Mouse (Mus musculus): ENCODE measurements around the gene Serinc1. TPM values are rescaled to one million over a fixed set of nuclear protein-coding genes. Genes with fewer than 3 reads are reported as not detected.
A peak's percentile ranks its signal among the peaks of the same experiment; 100 is the strongest.
"Not testable (repeated sequence)": the region's sequence is repeated elsewhere in the genome, so short reads cannot be mapped to it uniquely, and the experiment has no call there.

The Serinc1 gene
- total RNA-seq (2017), result 99.4 and 147 TPM in 2 replicates

- ATAC-seq (replicated peaks in 1 of 2; ENCODE audit: insufficient read depth in 1 of 2, low FRiP score in 2 of 2, low TSS enrichment in 1 of 2, low read depth in 1 of 2, poor library complexity in 2 of 2, severe bottlenecking in 2 of 2), result peak; percentile 99 to 100
Measured at GRCm38 (mm10) chr10:57532218-57533101, at the start of gene Serinc1. Serinc1 (minus strand) TSS chr10:57532530.

GRCm38 (mm10) chr10:57576721-57577120 lies 44.4 kb upstream of the Serinc1 start:
- no peak for ATAC-seq (replicated peaks in 1 of 2; ENCODE audit: insufficient read depth in 1 of 2, low FRiP score in 2 of 2, low TSS enrichment in 1 of 2, low read depth in 1 of 2, poor library complexity in 2 of 2, severe bottlenecking in 2 of 2)

GRCm38 (mm10) chr10:57572130-57572529 lies 39.8 kb upstream of the Serinc1 start:
- no peak for ATAC-seq (replicated peaks in 1 of 2; ENCODE audit: insufficient read depth in 1 of 2, low FRiP score in 2 of 2, low TSS enrichment in 1 of 2, low read depth in 1 of 2, poor library complexity in 2 of 2, severe bottlenecking in 2 of 2)

GRCm38 (mm10) chr10:57571211-57571730 lies 38.9 kb upstream of the Serinc1 start:
- peak; percentile 90 to 92 for ATAC-seq (replicated peaks in 1 of 2; ENCODE audit: insufficient read depth in 1 of 2, low FRiP score in 2 of 2, low TSS enrichment in 1 of 2, low read depth in 1 of 2, poor library complexity in 2 of 2, severe bottlenecking in 2 of 2)

GRCm38 (mm10) chr10:57569023-57569931 lies 36.9 kb upstream of the Serinc1 start:
- ATAC-seq (replicated peaks in 1 of 2; ENCODE audit: insufficient read depth in 1 of 2, low FRiP score in 2 of 2, low TSS enrichment in 1 of 2, low read depth in 1 of 2, poor library complexity in 2 of 2, severe bottlenecking in 2 of 2), result no peak

- peak; percentile 73 to 78 for ATAC-seq (replicated peaks in 1 of 2; ENCODE audit: insufficient read depth in 1 of 2, low FRiP score in 2 of 2, low TSS enrichment in 1 of 2, low read depth in 1 of 2, poor library complexity in 2 of 2, severe bottlenecking in 2 of 2)
Measured at GRCm38 (mm10) chr10:57566221-57566620, 33.9 kb upstream of the Serinc1 start.

- no peak for ATAC-seq (replicated peaks in 1 of 2; ENCODE audit: insufficient read depth in 1 of 2, low FRiP score in 2 of 2, low TSS enrichment in 1 of 2, low read depth in 1 of 2, poor library complexity in 2 of 2, severe bottlenecking in 2 of 2)
Measured at GRCm38 (mm10) chr10:57557597-57557996, 25.3 kb upstream of the Serinc1 start.

GRCm38 (mm10) chr10:57553719-57554118 lies 21.4 kb upstream of the Serinc1 start:
- ATAC-seq (replicated peaks in 1 of 2; ENCODE audit: insufficient read depth in 1 of 2, low FRiP score in 2 of 2, low TSS enrichment in 1 of 2, low read depth in 1 of 2, poor library complexity in 2 of 2, severe bottlenecking in 2 of 2), result no peak

- no peak for ATAC-seq (replicated peaks in 1 of 2; ENCODE audit: insufficient read depth in 1 of 2, low FRiP score in 2 of 2, low TSS enrichment in 1 of 2, low read depth in 1 of 2, poor library complexity in 2 of 2, severe bottlenecking in 2 of 2)
Measured at GRCm38 (mm10) chr10:57549631-57550030, 17.3 kb upstream of the Serinc1 start.

GRCm38 (mm10) chr10:57543890-57544289 lies 11.6 kb upstream of the Serinc1 start:
- ATAC-seq (replicated peaks in 1 of 2; ENCODE audit: insufficient read depth in 1 of 2, low FRiP score in 2 of 2, low TSS enrichment in 1 of 2, low read depth in 1 of 2, poor library complexity in 2 of 2, severe bottlenecking in 2 of 2), result not testable (repeated sequence)

GRCm38 (mm10) chr10:57531616-57532217 lies 613 bp downstream of the Serinc1 start:
- no peak; a peak in 1 of 4 replicates for ATAC-seq (replicated peaks in 1 of 2; ENCODE audit: insufficient read depth in 1 of 2, low FRiP score in 2 of 2, low TSS enrichment in 1 of 2, low read depth in 1 of 2, poor library complexity in 2 of 2, severe bottlenecking in 2 of 2)

- no peak for ATAC-seq (replicated peaks in 1 of 2; ENCODE audit: insufficient read depth in 1 of 2, low FRiP score in 2 of 2, low TSS enrichment in 1 of 2, low read depth in 1 of 2, poor library complexity in 2 of 2, severe bottlenecking in 2 of 2)
Measured at GRCm38 (mm10) chr10:57531076-57531475, 1.3 kb downstream of the Serinc1 start.

GRCm38 (mm10) chr10:57526469-57526868 lies 5.9 kb downstream of the Serinc1 start:
- no peak for ATAC-seq (replicated peaks in 1 of 2; ENCODE audit: insufficient read depth in 1 of 2, low FRiP score in 2 of 2, low TSS enrichment in 1 of 2, low read depth in 1 of 2, poor library complexity in 2 of 2, severe bottlenecking in 2 of 2)

GRCm38 (mm10) chr10:57515278-57515677 lies 17.1 kb downstream of the Serinc1 start:
- ATAC-seq (replicated peaks in 1 of 2; ENCODE audit: insufficient read depth in 1 of 2, low FRiP score in 2 of 2, low TSS enrichment in 1 of 2, low read depth in 1 of 2, poor library complexity in 2 of 2, severe bottlenecking in 2 of 2), result no peak

- ATAC-seq (replicated peaks in 1 of 2; ENCODE audit: insufficient read depth in 1 of 2, low FRiP score in 2 of 2, low TSS enrichment in 1 of 2, low read depth in 1 of 2, poor library complexity in 2 of 2, severe bottlenecking in 2 of 2), result no peak
Measured at GRCm38 (mm10) chr10:57514616-57515015, 17.7 kb downstream of the Serinc1 start.

- ATAC-seq (replicated peaks in 1 of 2; ENCODE audit: insufficient read depth in 1 of 2, low FRiP score in 2 of 2, low TSS enrichment in 1 of 2, low read depth in 1 of 2, poor library complexity in 2 of 2, severe bottlenecking in 2 of 2), result no peak
Measured at GRCm38 (mm10) chr10:57499414-57500156, 32.7 kb downstream of the Serinc1 start.

- peak in 1 of 2 experiments; percentile 30; a peak in 1 of 4 replicates for ATAC-seq (replicated peaks in 1 of 2; ENCODE audit: insufficient read depth in 1 of 2, low FRiP score in 2 of 2, low TSS enrichment in 1 of 2, low read depth in 1 of 2, poor library complexity in 2 of 2, severe bottlenecking in 2 of 2)
Measured at GRCm38 (mm10) chr10:57492050-57492449, 40.3 kb downstream of the Serinc1 start.
